Mouse (Mus musculus): ENCODE results near the gene Pknox2. TPM values are rescaled to one million over a fixed set of nuclear protein-coding genes. Genes with fewer than 3 reads are reported as not detected.

Gene Pknox2
- 1 to 10 TPM; 6.9 to 7.5 TPM for total RNA-seq (2023)

GRCm38 (mm10) chr9:37147359-37147685 lies at the start of gene Pknox2:
Gene Pknox2 (minus strand): TSS chr9:37147407.

Other genes starting within 250 kb of the Pknox2 start
- 1 to 10 TPM; 1.2 to 2.1 TPM for gene Tmem218, start 60.8 kb upstream of the Pknox2 start, total RNA-seq (2023)
- 10 to 100 TPM; 11.5 to 12.8 TPM for gene Slc37a2, start 108.3 kb upstream of the Pknox2 start, total RNA-seq (2023)
- gene Ccdc15, start 201.0 kb upstream of the Pknox2 start, total RNA-seq (2023): 10 to 100 TPM in 1 of 2 experiments, 1 to 10 TPM in 1; 8.8 to 10.5 TPM
- gene Hepacam, start 219.9 kb upstream of the Pknox2 start, total RNA-seq (2023): not detected

Data from neutrophil, adult 83 days (primary cell).